Mouse (Mus musculus): ENCODE measurements around the gene Lrrk1.

The Lrrk1 gene

DNA sequence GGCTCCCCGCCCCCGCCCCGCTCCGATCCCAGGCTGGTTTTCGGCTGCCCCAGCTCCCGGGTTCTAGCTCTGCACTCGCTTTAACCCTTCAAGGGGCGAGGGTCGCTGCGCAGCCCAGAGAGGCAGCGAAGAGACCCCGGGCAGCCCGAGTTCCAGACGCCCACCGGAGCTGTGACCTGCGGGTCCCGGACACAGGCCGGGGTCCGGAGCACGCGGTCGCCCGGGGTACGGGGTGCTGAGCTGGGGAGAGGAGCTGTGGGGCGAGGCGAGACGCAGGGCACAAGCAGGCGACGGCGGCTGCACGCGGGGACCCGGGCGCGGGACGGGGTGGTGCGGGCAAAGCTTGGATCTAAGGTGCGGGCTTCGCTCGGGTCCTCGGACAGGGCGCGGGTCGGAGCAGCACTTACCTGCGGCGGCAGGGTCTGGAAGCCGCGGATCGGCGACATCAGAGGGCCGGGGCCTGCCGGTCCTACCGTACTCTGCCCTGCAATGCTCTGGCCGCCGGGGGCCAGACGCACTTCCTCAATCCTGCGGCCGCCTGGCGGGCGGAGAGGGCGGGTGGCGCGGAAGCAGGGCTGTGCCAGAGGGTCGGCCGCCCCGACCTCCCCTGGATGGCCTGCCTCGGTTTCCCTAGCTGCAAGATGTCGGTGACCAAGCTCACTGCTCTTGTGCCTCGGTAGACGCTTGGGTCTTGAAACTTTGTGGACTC lies at the start of gene Lrrk1:
Gene Lrrk1, minus strand, starts transcription at position 538 of the 709 bp plus-strand sequence.
- peak; percentile 32 for DNase-seq (ENCODE audit: extremely low read depth, low read depth)

DNA sequence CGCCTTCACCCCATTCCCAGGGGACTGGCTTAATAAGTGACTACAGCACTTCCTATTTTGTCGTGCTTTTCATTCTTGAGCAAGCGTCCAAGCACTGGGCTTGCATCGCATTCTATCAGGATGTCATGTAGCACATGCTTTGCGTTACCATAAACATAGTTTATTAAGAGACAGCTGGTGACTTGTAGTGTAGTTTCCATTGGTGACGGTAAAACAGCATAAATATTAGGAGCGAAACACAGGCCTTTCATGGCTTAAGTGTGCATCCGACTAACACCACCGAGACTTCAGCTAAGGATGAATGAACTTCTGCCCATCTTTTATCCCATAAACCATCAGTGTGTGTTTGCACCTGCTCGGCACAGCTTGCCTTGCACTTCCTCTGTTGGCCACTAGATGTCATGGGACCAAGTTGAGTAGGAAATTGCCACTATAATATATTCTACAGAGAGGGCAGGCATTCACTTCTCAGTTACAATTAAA lies 46.3 kb upstream of the Lrrk1 start:
- peak; percentile 22 for DNase-seq (ENCODE audit: extremely low read depth, low read depth)

DNA sequence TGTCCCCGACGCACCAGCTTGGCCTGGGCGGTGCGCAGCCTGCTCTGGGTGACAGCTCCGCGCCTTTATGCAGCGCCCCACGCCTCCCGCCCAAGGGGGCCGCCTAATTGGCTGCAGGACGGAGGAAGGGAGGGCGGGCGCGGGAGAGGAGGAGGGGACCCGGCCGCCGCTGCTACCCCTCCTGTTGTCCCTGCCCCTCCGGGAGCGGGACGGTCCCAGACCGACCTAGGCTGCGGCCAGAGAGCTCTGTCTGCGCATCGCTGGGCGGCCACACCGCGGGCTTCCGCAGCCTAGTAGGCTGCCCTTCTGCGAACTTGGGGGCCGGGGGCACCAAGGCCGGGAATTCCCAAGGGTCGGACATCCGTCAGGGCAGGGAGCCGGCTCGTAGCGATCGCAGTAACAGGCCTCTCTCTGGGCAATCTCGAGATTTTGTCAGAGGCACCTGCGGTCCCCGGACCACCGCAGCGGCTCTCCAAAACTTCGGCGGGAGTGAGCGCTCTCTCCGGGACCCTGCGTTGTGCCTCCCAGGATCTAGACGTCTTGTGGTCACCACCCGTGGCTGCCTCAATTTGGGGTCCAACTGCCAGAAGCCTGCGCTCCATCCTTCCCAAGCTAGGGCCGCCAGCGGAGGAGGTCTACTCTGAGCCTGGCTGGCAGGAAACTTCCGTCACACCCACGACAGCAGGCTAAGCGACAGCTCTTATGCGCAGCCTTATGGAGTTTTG lies 39.4 kb upstream of the Lrrk1 start, which contains the start of gene Aldh1a3:
Gene Aldh1a3, minus strand, starts transcription at position 81 of the 725 bp plus-strand sequence.
- no peak for DNase-seq (ENCODE audit: extremely low read depth, low read depth)

DNA sequence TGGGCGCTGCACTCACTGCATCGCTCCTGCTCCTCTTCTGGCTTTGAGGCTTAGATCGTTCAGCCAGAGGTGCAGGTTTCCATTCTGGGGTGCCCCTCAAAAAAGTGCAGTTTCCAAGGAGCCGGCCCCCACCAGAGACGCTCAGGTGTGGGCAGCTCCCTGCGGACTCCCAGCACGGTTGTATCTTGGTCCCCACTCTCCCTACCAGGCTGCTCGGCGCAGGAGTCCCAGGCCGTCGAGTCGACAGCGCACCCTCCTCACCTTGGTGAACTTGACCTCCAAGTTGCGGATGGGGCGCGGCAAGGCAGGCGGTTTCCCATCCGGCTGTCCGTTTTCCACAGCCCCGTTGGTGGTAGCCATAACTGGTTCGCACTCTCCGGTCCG lies 38.9 kb upstream of the Lrrk1 start:
- DNase-seq (ENCODE audit: extremely low read depth, low read depth): no peak

DNA sequence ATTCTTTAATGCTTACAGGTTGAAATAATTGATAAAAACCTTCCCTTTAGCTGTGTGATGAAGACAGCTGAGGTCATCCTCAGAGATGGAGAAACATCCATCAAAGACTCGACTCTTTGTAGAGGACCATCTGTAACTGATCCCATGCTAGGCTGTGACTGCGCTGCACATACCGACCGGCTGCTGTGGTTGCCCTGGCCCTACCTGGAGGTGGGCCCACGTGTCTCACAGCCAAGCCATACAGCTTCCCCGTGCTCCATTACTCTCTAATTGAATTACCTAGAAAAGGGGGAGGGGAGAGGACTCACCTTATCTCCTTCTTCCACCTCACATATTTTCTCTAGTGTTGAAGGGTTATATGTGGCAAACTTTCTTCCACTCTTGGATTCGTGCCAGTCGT lies 33.8 kb upstream of the Lrrk1 start:
- no peak for DNase-seq (ENCODE audit: extremely low read depth, low read depth)

DNA sequence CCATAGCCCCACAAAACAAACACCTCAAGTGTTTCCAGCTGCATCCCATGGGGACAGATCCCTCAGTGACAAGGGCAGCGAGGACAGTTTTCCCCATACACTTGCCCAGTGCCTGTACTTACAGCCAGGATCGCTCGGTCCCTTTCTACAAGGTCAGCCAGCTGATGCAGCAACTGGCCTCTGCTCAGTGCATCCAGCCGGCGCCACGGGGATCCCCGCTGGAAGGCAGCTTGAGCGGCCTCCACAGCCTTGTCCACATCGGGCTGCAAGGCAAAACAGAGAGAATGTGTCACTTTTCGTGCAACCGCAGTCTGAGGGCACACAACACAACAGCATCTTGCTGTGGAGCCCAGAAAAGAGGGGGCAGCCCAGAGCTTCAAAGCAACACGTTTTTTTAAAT lies 30.8 kb upstream of the Lrrk1 start:
- DNase-seq (ENCODE audit: extremely low read depth, low read depth): no peak

DNA sequence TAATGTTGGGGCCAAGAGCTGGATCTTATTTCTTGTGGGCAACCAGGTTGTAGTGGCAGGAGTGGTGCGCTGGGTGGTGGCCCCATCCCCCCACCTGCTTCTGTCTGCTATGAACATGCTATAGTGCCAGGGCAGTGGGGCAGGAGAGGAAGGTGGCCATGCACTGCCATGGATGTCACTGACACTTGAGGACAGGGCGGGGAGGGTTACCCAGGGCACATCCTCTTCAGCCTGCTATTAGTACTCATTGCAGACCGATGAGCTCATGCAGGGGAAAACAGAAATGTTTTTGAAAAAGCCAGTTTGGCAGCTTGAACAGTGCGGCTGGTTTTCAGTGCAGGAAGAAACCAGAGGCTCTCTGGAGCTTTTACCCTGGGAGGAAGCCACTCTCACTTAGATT lies 28.7 kb upstream of the Lrrk1 start:
- no peak for DNase-seq (ENCODE audit: extremely low read depth, low read depth)

DNA sequence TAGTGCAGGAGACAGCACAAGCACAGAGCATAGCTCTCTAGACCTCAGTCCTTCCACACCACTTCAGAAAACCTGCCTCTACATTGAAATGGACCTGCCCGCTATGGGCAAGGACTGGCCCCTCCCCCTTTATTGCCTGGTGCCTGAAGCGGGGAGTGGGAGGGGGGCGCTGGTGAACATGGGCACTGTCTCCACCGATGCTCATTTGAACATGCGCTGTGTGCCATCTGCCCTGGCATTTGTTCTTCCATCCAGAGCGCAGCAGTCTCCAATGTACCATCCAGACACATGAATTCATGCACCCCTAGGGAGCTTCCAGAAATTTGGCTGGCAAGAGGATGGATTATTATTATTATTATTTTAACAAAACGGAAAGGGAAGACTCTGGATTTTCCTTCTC lies 24.9 kb upstream of the Lrrk1 start:
- DNase-seq (ENCODE audit: extremely low read depth, low read depth): no peak

DNA sequence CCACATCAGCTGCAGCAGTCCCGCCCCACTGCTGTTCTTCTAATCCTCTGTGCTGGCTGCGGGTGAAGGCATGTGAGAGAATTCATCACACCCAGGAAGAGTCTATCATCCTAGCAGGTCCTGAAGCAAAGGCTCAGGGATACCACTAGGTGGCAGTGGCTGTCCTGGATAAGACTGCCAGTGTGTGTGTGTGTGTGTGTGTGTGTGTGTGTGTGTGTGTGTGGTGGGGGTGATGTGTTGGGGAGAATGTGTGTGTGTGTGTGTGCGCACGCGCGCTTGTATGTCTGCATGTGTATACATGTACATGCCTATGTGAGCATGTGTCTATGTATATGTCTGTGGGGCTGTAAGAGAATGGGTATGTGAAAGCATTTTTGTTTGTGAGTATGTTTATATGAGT lies 21.3 kb upstream of the Lrrk1 start:
- DNase-seq (ENCODE audit: extremely low read depth, low read depth): no peak

DNA sequence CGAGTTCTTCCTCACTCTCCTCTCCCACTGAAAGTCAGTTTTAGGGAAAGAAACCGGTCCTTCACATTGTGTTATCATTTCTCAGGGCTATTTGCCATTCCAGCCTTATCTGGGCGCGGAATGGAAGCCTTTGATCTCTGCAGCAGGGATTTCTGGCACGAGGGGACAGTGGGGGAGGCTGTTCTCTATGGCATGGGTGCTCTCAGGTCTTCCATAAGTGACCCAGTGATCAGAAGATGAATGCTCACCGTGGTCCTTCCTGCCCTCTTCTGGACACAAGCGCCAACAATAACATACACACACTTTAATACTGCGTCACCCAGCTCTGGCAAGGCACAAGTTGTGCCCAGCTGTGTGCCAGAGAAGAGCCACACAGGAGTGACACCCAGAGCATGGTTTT lies 18.8 kb upstream of the Lrrk1 start:
- DNase-seq (ENCODE audit: extremely low read depth, low read depth): no peak

DNA sequence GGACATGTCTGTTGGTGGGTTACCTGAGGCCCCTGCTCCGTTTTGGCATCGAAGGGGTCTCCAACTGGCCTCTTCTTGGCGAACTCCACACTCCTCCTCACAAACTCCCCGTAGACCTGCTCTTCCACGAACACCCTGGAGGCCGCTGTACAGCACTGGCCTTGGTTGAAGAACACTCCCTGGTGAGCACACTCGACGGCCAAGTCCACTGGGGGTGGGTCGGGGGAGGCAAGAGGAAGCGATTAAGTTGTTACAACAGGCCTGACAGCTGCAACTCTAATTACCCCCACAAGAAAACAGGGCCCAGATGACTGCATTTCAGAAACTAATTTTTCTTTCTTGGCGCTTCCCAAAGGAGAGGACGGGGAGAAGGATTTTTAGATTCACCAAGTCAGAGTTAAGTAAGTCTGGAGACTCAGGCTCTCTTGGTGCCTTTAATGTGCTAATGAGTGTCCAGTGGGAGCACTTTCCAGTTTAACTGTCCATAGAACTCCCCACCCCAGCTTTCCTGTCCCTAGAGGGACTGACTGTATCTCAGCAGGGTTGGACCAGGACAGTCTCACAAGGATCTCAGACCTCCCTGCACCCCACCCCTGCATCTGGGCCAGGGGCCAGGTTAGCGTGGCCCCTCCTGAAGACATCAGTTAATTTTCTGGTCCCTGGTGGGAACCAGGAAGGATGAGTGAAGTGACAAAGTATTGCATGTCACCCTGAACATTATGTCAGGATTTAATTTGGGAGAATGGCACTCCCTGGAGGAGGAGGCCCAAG lies 18.0 kb upstream of the Lrrk1 start:
- no peak for DNase-seq (ENCODE audit: extremely low read depth, low read depth)

DNA sequence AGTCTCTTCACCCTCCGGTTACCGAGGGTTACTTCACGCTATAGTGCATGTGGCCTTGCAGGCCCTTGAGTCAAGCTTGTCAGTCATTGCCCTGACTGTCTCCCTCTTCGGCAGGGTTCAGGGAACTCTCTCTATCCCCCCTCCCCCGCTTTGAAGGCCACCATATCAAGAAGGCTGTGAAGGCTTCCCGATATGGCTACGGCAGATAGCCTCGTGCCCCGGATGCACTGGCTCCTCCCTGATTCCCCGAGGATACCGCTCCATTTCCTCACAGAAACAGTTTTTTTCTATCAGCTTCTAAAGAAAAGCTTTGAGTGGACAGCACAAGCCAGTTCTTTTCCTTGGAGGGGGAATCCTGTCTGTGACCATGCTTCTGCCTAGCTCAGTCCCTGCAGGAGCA lies 17.4 kb upstream of the Lrrk1 start:
- no peak for DNase-seq (ENCODE audit: extremely low read depth, low read depth)

DNA sequence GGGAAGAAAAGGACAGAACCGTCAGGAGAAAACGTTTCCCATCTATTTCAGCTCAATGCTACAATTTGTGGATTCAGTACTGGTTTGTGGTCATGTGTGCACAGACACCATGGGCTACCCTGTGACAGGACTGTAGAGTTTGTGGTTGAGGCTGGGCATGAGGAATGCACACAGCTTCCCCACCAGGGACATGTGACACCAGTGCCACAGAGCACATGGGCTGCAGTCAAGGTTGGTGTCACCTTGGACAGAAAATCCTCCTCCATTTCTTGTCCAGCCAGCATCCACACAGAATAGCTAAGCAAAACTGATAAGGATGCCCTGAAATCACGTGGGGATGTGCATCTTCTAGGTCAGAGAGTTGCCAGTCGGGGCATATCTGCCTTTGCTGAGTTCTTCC lies 16.7 kb upstream of the Lrrk1 start:
- no peak for DNase-seq (ENCODE audit: extremely low read depth, low read depth)

DNA sequence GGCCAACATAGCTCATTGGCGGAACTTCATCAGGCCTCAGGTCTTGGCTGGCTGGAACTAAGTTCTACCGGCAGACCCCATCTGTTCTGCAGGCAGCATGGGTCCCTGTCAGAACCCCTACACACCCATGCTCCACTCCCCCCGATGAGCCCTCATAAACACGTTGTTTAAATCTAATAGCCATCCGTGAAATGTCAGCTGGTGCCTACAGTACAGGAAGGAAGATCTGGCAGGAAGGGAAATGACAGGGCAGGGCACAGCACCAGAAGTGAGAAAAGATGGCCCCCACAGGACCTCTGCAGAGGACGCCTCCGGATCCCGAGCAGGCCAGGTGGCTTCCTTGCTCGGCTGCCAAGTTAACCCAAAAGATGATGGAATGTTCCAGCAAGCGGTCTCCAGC lies 16.0 kb upstream of the Lrrk1 start:
- DNase-seq (ENCODE audit: extremely low read depth, low read depth): no peak

DNA sequence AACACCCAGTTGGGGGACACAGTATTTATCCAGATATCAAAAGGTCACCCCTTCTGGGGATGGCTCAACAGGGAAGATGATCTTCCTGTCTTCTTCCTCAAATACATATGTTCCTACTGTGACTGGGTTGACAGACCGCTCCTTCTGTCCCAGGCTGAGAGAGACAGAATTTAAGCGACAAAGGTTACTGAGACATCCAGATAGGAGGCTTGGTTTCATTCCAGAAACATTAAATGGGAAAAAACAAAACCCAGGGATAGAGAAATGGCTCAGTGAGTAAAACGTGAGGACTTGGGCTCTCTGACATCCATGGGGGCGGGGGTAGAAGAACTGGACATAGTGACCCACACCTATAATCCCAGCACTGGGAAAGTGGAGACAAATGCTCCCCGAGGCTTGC lies 14.7 kb upstream of the Lrrk1 start:
- no peak for DNase-seq (ENCODE audit: extremely low read depth, low read depth)

DNA sequence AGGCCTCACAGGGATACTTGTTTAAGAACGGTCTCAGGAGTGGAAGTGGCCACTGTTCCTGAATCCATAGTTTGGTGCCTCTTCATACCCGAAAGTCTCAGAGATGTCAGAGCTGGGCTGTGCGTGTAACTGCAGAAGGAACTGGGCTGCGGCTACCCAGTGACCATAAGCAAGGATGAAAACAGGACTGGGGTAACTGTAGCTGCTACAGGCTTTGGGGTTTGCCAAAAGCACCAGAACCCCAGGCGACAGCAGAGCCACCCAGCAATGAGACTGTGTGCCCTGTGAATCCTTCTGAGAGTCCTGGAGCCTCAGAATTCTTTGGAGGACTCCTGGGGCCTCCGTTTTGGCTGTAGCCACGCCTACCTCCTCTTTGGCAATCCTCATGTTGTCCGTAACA lies 13.5 kb upstream of the Lrrk1 start:
- no peak for DNase-seq (ENCODE audit: extremely low read depth, low read depth)

DNA sequence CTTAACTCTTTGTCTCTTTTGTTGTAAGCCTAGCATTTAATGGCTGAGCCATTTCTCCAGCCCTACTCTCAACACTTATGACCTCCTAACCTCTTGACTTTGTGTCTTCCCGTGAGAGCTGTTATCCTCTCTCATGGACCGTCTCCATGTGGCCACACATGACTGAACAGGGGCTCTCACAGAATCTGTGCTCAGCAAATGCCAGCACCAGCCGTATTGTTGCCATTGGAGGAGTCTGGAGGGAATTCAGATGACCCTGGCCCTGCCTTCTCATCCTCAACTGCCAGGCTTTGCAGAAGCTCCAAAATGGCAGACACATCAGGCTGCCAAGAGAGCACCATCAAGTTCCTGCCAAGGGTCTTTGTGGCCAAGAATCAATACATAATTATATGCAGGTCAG lies 9.1 kb upstream of the Lrrk1 start:
- DNase-seq (ENCODE audit: extremely low read depth, low read depth): no peak

DNA sequence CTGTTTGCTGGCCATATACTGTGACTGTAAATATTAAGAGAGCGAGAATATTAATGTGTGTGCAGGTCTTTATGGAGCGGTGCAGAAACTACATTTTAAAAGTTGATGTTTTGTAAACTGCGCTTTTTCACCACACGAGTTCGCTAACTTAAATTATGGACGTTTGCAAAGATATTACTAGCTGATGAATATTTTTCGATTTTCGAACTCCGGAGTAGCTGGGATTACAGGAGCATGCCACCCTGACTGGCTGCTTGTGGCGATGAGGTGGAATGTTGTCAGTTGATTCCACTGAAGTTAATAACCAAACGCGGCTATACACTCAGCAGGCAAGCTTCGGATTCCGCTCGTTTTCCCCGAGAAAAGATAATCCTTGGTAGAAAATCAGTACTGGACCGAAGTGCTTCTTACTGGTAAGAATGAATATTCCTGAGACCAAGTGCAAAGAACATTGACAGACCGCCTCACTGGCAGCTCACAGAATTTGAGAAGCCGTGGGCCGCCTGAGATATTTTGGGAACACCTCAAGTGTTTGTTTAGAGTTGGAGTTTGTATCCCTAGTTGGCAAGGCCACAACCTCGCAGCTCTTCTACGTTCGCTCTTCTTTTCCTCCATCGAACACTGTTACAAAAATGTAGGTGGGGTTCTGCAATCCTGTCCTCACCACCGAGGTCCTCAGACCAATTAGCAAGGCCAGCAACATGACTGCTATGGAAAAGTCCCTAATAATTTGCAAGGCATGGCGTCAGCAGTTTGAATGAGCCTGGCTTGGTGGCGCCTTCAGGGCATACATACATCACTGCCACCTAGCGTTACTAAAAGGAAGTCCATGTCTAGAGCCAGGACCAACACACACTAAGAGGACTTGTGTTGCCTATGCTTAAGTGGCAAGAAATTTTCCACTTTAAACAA lies 727 bp upstream of the Lrrk1 start:
- peak; percentile 85 for DNase-seq (ENCODE audit: extremely low read depth, low read depth)

DNA sequence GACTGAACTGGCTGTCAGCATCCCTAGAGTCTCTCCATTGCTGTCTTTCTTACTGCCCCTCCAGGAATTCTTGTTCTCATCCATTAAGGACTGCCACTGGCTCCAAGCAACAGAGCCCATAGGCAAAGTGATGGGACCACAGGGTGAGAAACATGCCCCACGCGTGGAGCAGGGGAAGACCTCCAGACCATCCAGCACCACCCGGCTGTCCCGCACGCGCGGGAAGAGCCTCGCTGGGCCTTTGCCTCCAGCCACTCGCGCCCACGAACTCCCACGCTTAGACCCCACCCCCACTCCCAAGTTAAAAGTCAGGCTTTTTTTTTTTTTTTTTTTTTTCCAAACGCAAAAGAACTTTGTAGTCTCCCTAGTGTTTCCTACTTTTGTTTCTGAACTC lies 734 bp downstream of the Lrrk1 start:
- DNase-seq (ENCODE audit: extremely low read depth, low read depth): no peak

DNA sequence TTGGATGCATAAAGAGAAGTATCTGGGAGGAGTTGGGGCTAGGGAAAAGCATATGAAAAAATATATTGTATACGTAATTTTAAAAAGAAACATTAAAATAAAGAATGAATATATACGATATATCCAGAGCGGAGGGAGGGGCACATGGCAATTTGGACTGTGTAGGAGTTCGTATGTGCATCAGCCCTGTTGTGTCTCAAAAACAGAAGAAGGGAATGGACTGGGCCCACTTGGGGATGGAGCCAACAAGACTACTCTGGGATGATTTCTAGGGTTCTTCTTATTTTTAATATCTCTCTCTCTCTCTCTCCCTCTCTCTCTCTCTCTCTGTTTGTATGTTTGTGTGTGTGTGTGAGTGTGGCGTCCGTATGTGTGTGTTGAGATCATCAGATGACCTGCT lies 1.7 kb downstream of the Lrrk1 start:
- no peak for DNase-seq (ENCODE audit: extremely low read depth, low read depth)

DNA sequence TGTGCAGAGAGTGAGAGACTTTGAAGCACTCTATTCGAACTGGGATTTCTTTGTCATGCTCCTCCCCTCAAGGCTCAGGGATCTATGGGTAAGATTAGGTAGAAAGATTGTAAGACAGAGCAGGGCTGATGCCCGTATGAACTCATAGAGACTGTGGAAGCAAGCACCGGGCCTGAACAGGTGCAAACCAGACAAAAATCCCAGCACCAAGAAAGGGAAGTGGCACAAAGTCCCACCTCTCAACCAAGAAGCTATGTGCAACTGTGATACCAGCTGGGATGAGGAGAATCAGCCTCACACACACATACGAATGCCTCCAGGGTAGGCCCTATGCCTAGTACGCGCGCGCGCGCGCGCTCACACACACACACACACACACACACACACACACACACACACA lies 2.3 kb downstream of the Lrrk1 start:
- DNase-seq (ENCODE audit: extremely low read depth, low read depth): no peak

Data from MEL-GATA-1-ER (cell line).